Mouse (Mus musculus): ENCODE data around the gene Ica1.

The Ica1 gene

GRCm38 (mm10) chr6:8690441-8690840, 87.8 kb downstream of the Ica1 start:
- no peak for DNase-seq (ENCODE audit: low spot score in 2 of 2)

GRCm38 (mm10) chr6:8686678-8687580, 91.4 kb downstream of the Ica1 start:
- DNase-seq (ENCODE audit: low spot score in 2 of 2), result no peak

- DNase-seq (ENCODE audit: low spot score in 2 of 2), result no peak
These were observed 94.9 kb downstream of the Ica1 start for GRCm38 (mm10) chr6:8683379-8683778.

GRCm38 (mm10) chr6:8680931-8681330, 97.4 kb downstream of the Ica1 start:
- DNase-seq (ENCODE audit: low spot score in 2 of 2), result no peak

GRCm38 (mm10) chr6:8673013-8673412, 105.3 kb downstream of the Ica1 start:
- no peak for DNase-seq (ENCODE audit: low spot score in 2 of 2)

- no peak for DNase-seq (ENCODE audit: low spot score in 2 of 2)
These were observed 108.9 kb downstream of the Ica1 start for GRCm38 (mm10) chr6:8669343-8669742.

- DNase-seq (ENCODE audit: low spot score in 2 of 2), result no peak
These were observed 110.1 kb downstream of the Ica1 start for GRCm38 (mm10) chr6:8668013-8668811.

GRCm38 (mm10) chr6:8665786-8666185, 112.5 kb downstream of the Ica1 start:
- no peak for DNase-seq (ENCODE audit: low spot score in 2 of 2)

GRCm38 (mm10) chr6:8664956-8665355, 113.3 kb downstream of the Ica1 start:
- no peak for DNase-seq (ENCODE audit: low spot score in 2 of 2)

GRCm38 (mm10) chr6:8663092-8663740, 115.1 kb downstream of the Ica1 start:
- DNase-seq (ENCODE audit: low spot score in 2 of 2), result no peak

GRCm38 (mm10) chr6:8661404-8661803, 116.9 kb downstream of the Ica1 start:
- no peak for DNase-seq (ENCODE audit: low spot score in 2 of 2)

GRCm38 (mm10) chr6:8660076-8660475, 118.2 kb downstream of the Ica1 start:
- DNase-seq (ENCODE audit: low spot score in 2 of 2), result no peak

GRCm38 (mm10) chr6:8659194-8659959, 118.9 kb downstream of the Ica1 start:
- DNase-seq (ENCODE audit: low spot score in 2 of 2), result no peak

- no peak for DNase-seq (ENCODE audit: low spot score in 2 of 2)
These were observed 119.9 kb downstream of the Ica1 start for GRCm38 (mm10) chr6:8658431-8658830.

GRCm38 (mm10) chr6:8657459-8657858, 120.8 kb downstream of the Ica1 start:
- no peak for DNase-seq (ENCODE audit: low spot score in 2 of 2)

- DNase-seq (ENCODE audit: low spot score in 2 of 2), result no peak
These were observed 122.8 kb downstream of the Ica1 start for GRCm38 (mm10) chr6:8655454-8655853.

GRCm38 (mm10) chr6:8650413-8650812, 127.9 kb downstream of the Ica1 start:
- no peak for DNase-seq (ENCODE audit: low spot score in 2 of 2)

- DNase-seq (ENCODE audit: low spot score in 2 of 2), result no peak
These were observed 128.9 kb downstream of the Ica1 start for GRCm38 (mm10) chr6:8649295-8649865.

GRCm38 (mm10) chr6:8648185-8648901, 129.9 kb downstream of the Ica1 start:
- no peak for DNase-seq (ENCODE audit: low spot score in 2 of 2)

- no peak for DNase-seq (ENCODE audit: low spot score in 2 of 2)
These were observed 130.6 kb downstream of the Ica1 start for GRCm38 (mm10) chr6:8647513-8648184.
